Mouse (Mus musculus) 3T3-L1 (cell line): ENCODE data around the gene Dlg3.

Experiments used
- DNase-seq: peaks from one replicate; pipeline ENCODE4 v3.0.0-alpha.2; 2015; ENCODE audit warnings: low read depth, low spot score

Gene Dlg3

DNA sequence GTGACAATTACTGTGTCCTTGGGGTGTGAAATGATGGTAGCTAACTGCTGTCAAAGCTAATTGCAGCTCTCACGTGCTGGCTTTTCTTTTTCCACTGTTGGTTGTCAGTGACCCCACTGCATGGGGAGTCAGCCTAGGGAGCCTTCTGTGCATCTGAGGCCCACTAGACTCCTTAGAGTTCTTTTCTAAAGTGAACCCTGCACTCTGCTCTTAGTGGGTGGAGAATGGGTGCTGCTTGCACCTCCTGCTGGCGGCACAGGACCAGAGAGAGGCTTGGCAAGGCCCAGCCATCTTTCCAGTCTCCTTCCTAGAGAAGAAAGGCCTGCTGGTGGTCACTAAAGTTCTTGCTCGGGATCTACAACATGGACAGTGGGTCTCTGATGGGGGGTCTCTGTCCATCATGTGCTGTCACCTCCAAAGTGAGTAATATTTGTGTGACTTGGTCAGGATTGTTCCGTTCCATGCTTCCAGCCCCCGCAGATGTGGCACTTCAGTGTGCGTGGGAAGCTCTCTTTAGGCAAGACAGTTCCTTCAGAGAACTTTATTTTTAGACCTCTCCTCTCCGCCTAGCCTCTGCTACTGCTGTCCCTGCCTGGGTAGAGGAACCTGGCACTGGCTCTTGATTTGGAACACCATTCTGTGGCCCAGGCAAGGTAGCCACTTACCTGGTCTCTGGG is 30.5 kb downstream of the Dlg3 start:
- no peak for DNase-seq

DNA sequence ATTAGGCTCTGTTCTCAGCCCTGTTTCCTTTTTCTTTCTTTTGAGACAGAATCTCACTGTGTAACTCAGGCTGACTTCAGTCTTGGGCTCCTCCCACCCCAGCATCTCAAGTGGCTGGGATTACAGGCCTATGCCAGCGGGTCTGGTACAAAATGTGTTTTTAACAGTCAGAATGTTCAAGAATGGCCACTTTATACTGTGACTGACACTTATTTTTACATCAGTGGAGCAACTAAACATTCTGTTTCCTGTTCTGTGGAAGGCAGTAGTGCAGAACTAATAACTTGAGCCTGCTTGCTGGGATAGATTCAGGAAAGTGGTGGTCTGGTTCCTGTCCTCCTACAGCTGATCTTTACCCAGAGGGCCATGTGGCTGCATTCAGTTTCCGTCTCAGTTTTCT is 33.1 kb downstream of the Dlg3 start:
- no peak for DNase-seq

DNA sequence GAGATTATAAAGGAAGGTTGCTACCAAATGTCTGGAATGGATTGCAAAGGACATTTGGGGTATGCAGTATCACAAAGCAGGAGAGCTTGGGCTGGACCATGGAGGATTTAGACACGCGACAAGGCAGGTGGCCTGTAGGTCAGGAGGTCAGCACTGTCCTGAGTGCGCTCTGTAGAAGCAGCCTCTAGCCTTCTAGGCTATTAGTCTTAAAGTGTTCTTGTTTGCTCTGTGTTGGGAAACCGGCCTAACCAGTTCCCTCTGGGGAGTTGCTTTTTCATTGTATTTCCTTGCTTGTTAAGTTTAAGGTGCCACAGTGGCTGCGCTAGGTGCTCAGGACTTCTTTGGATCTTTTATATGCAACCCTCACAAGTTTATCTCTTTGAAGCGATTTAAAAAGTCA is 34.5 kb downstream of the Dlg3 start:
- DNase-seq: no peak

DNA sequence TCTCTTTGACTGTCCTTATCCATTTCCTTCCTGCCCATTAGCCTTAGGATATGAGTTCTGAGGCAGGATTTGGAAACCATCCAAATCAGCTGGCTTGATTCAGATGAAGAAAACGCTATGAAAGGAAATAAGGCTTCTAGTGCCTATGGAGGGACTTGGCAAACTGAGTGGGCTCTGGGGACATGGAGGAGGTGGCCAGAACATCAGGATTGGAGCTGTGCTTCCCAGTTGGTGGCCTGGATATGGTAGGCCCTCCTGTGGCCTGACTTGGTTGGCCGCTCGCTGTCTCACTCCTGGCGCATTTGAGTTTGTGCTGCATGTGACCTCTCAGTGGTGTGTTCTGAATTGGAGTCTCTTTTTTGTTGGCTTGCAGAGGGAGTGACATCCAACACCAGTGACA is 43.6 kb downstream of the Dlg3 start:
- no peak for DNase-seq

DNA sequence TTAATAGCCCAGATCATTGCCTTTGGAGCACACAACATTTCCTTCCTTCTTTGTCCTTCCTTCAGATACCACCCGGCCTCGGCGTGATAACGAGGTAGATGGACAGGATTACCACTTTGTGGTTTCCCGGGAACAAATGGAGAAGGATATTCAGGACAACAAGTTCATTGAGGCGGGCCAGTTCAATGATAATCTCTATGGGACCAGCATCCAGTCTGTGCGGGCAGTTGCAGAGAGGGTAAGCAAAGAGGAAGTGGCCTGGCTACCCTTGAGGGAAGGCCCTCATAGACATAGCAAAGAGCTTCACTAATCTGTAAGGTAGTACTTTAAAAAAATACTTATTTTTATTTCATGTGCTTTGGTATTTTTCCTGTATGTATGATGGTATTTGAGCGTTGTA is 46.6 kb downstream of the Dlg3 start:
- DNase-seq: no peak

DNA sequence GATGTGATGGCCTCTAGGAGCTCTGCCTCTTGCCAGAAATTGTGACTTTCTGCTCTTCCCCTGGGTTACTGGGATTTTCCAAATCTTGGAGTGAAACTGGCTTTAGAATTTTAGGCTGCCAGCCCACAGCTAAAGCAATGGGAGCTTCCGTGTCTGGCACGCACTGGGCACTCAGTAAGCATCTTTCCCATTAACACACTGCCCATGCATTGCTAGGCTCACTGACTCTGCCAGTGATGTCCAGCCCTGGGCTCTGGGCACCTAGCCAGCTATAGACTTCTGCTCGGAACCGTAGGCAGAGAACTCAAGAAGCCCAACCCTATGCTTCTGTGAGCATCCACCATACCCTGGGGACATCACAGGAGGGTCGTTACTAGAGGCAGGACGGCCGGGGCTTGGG is 48.2 kb downstream of the Dlg3 start:
- peak; percentile 3 for DNase-seq

DNA sequence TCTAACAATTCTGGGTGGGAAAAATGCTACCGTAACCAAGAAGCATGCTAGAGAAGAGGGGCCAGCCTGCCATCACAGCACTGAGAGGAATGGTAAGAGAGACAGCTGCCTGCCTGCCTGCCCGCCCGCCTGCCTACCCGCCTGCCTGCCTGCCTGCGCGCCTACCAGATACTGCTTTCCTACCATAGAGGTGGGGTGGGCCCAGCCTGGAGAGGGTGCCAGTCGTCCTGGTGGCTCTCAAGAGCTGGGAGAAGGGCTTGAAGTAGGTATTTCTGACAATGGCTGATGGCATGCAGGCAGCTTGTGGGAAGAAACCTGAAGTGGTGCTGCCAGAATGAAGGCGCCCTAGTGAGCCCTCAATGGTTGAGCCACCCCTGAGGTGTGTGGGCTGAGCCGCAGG is 51.2 kb downstream of the Dlg3 start:
- DNase-seq: no peak

DNA sequence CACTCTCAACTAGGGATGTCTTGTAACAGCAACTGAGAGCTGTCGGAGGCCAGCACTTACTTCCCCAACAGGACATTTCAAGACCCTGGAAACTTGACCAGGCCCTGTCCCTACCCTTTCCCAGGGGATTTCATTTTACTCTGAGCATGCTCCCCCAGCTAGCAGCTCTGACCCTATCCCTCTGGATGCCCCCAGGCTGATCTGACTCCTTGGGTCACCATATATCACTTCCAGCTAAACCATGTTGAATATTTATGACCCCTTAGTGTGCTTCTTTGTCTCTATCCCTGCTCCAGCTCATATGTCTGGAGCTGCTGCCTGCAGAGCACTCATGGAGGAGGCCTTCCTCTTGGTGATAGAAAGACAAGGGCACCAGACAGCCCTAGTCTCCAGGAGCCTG is 53.6 kb downstream of the Dlg3 start:
- no peak for DNase-seq

DNA sequence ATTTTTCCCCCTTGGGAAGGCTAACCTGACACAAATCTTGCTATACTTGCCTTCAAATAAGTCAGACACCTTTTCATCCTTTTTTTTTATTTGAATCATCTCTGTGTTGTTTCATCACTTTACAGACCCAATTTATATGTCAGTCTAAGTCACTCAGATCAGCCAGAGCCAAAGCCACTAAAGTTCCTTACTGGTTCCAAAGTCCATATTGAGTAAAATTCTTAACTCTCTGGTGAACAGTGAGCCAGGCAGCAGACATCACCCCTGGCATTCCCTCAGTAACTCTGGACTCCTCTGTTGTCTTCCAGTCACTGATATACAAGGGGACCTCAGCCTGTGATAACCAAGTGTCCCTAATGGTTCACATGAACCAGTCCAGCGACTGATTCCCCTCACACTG is 58.0 kb downstream of the Dlg3 start:
- DNase-seq: no peak

DNA sequence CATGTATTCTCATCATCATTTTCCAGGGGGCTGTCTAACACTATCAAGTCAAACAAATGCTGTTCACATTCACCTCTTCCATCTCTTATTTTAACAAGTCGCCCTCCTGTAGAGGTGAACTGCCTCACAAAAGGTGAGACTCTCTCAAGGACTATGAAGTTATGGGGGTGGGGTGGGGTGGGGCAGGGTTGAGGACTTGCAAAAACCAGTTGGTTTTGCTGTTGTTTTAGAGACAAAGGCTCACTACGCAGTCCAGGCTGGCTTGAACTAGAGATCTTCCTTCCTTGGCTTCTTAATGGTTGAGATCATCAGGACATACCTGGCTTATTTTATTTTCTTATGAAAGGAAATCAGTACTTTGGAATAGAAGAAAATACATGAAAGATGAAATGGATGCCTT is 65.3 kb downstream of the Dlg3 start:
- DNase-seq: no peak

DNA sequence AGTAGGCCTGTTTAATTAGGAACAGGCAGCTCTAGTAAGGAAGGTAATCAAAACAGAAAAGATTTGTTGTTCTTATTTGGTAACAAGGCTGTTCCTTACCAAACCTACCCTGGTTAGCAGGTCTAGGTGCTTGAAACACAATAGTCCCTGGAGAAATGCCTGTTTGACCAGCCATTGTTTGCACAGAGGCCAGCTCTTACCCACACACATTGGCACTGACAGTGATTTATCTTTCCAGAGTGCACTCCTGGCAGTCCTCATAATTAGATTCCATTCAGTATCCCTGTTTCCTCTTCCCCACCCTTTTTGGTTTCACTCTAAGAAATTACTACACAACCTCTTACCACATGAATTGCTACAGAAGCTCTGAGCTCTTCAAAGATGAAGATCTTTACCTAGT is 71.7 kb downstream of the Dlg3 start:
- DNase-seq: peak; percentile 16
